Mouse (Mus musculus): ENCODE measurements at regions not wholly inside any gene's neighbourhood (a gene's known extent, or its start where the extent isn't known, plus 50 kb on each side); places are given as distances from the start of the nearest gene placed in this dataset.

- H3K27me3 ChIP-seq = no peaks in the 10 kb centered on the region
- no peak; the same call in 1 of the 2 replicates for ATAC-seq (ENCODE audit: borderline replicate concordance, extremely low read depth, low FRiP score, low TSS enrichment)
- no peaks in the 10 kb centered on the region for H3K36me3 ChIP-seq
- no peak overlapping the region for H3K4me3 ChIP-seq
- no peaks in the 10 kb centered on the region for H3K4me1 ChIP-seq
- WGBS = 38% methylated on average over 10 of the region's 10 CpGs
- no peak overlapping the region for H3K9ac ChIP-seq
- no peak overlapping the region for H3K27ac ChIP-seq
- no peak overlapping the region for H3K4me2 ChIP-seq
- no peaks in the 10 kb centered on the region for H3K9me3 ChIP-seq
These were observed 85.1 kb upstream of the Arrdc4 start for GRCm38 (mm10) chr7:68833977-68834791.

DNA sequence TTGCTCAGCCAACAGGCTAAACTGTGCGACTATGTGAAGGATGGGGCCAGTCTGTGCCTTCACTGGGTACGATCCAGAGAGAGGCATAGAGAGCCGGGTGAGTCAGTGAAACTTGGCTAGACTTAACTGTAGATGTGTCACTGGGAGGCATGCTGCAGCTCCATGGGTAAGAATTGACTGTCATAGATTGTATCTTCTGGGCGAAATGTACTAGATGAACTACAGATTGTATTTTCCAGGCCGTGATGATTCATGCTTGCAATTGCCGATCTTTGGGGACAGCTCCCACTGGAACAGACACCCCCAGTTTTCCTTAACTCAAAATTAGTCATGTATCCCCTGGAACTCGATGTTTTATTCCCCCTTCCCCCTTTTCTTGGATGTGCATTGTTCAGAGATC is 84.5 kb upstream of the Arrdc4 start:
- 81% methylated on average over 7 of the region's 7 CpGs for WGBS
- Histone ChIP-seq H3K9ac (no peak overlapping the region), H3K4me1 (no peaks in the 10 kb centered on the region), H3K27me3 (no peaks in the 10 kb centered on the region), H3K4me2 (no peak overlapping the region), H3K4me3 (no peak overlapping the region), H3K27ac (no peak overlapping the region), H3K36me3 (no peaks in the 10 kb centered on the region), H3K9me3 (no peaks in the 10 kb centered on the region)
- ATAC-seq (ENCODE audit: borderline replicate concordance, extremely low read depth, low FRiP score, low TSS enrichment) = no peak

- H3K27ac ChIP-seq = no peak overlapping the region
These were observed 80.8 kb upstream of the Arrdc4 start for GRCm38 (mm10) chr7:68829861-68830260.

DNA sequence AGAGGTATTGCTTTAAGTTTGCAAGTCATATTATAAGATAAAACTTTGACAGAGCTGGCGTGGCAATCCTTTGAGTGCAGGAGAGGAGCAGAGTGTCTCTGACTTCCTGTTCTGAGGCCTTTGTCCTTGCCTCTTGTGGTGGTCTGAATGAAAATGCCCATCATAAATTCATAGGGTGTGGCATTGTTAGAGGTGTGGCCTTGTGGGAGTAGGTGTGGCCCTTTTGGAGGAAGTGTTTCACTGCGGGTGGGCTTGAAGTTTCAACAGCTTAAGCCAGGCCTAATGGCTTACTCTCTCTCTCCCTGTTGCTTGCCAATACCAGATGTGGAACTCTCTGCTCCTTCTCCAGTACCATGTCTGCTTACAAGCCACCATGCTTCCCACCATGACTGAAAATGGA is 75.4 kb upstream of the Arrdc4 start:
- no peaks in the 10 kb centered on the region for H3K27me3 ChIP-seq
- H3K9me3 ChIP-seq = no peaks in the 10 kb centered on the region
- ATAC-seq (ENCODE audit: borderline replicate concordance, extremely low read depth, low FRiP score, low TSS enrichment) = no peak
- 71% methylated on average over 2 of the region's 2 CpGs for WGBS
- H3K27ac ChIP-seq = no peak overlapping the region
- no peak overlapping the region for H3K9ac ChIP-seq
- no peaks in the 10 kb centered on the region for H3K36me3 ChIP-seq
- H3K4me2 ChIP-seq = no peak overlapping the region
- no peaks in the 10 kb centered on the region for H3K4me1 ChIP-seq
- H3K4me3 ChIP-seq = no peak overlapping the region

More at GRCm38 (mm10) chr7:68829861-68830260, 80.8 kb upstream of the Arrdc4 start:
- H3K4me2 ChIP-seq = no peak overlapping the region
- no peaks in the 10 kb centered on the region for H3K4me1 ChIP-seq
- WGBS = 14% methylated on average over 8 of the region's 8 CpGs
- H3K9me3 ChIP-seq = no peaks in the 10 kb centered on the region
- H3K36me3 ChIP-seq = no peaks in the 10 kb centered on the region
- ATAC-seq (ENCODE audit: borderline replicate concordance, extremely low read depth, low FRiP score, low TSS enrichment) = peak; percentile 19; the same call in 1 of the 2 replicates
- H3K4me3 ChIP-seq = no peak overlapping the region
- H3K9ac ChIP-seq = no peak overlapping the region
- no peaks in the 10 kb centered on the region for H3K27me3 ChIP-seq

DNA sequence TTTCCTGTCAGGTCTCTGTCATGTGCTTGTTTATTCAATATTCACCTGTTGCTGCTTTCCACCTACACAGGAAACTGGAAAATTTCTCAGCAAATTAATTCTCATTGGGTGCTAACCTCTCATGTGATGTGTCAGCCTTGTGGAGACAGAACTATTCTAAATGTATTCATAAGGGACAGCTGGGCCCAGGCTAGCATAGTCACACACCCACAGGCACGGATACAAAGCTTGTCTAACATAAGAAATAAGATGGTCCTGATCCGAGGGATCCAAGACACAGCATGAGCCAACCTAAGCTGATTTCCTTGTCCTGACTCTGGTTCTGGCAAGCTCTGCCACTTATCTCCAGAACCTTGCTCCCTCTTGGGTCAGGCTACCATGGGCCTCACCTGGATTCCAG is 74.6 kb upstream of the Arrdc4 start:
- no peaks in the 10 kb centered on the region for H3K9me3 ChIP-seq
- H3K4me3 ChIP-seq = no peak overlapping the region
- H3K36me3 ChIP-seq = no peaks in the 10 kb centered on the region
- no peak for ATAC-seq (ENCODE audit: borderline replicate concordance, extremely low read depth, low FRiP score, low TSS enrichment)
- H3K27ac ChIP-seq = no peak overlapping the region
- H3K4me2 ChIP-seq = no peak overlapping the region
- H3K9ac ChIP-seq = no peak overlapping the region
- H3K27me3 ChIP-seq = no peaks in the 10 kb centered on the region
- WGBS = 63% methylated on average over 2 of the region's 2 CpGs
- no peaks in the 10 kb centered on the region for H3K4me1 ChIP-seq

GRCm38 (mm10) chr7:68823189-68823588 is 74.1 kb upstream of the Arrdc4 start:
- H3K9ac ChIP-seq = no peak overlapping the region
- 4% methylated on average over 7 of the region's 7 CpGs for WGBS
- no peak for ATAC-seq (ENCODE audit: borderline replicate concordance, extremely low read depth, low FRiP score, low TSS enrichment)
- H3K9me3 ChIP-seq = no peaks in the 10 kb centered on the region
- no peaks in the 10 kb centered on the region for H3K27me3 ChIP-seq
- H3K4me2 ChIP-seq = no peak overlapping the region
- H3K4me1 ChIP-seq = no peaks in the 10 kb centered on the region
- no peak overlapping the region for H3K27ac ChIP-seq
- no peaks in the 10 kb centered on the region for H3K36me3 ChIP-seq
- no peak overlapping the region for H3K4me3 ChIP-seq

- 54% methylated on average over 15 of the region's 15 CpGs for WGBS
These were observed 66.0 kb upstream of the Arrdc4 start for GRCm38 (mm10) chr7:68814823-68815666.

DNA sequence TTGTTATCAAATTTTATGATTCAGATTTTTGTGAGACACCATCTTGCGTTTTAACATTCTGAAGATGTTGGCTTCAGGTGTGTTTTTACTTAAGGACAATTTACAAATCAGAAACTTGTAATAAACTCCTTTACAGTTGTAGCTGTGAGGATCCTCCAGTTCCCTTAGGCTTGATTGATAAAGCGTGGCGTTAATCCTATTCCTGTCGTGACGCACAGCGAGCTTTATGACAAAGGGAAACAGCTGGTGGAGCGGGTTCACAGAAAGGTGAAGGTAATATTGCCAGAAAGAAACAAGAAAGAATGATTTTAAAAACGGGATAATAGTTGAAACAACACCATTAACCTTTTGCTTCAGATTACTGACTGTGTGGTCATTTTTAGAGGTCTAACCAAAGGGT is 60.7 kb upstream of the Arrdc4 start:
- H3K9ac ChIP-seq = no peak overlapping the region
- H3K4me2 ChIP-seq = no peak overlapping the region
- no peak overlapping the region for H3K27ac ChIP-seq
- H3K4me1 ChIP-seq = no peaks in the 10 kb centered on the region
- no peak overlapping the region for H3K4me3 ChIP-seq
- WGBS = 41% methylated on average over 8 of the region's 8 CpGs
- no peak for ATAC-seq (ENCODE audit: borderline replicate concordance, extremely low read depth, low FRiP score, low TSS enrichment)
- H3K27me3 ChIP-seq = no peaks in the 10 kb centered on the region
- H3K36me3 ChIP-seq = no peaks in the 10 kb centered on the region
- no peaks in the 10 kb centered on the region for H3K9me3 ChIP-seq

More at GRCm38 (mm10) chr7:68814823-68815666, 66.0 kb upstream of the Arrdc4 start:
- Histone ChIP-seq H3K27me3 (no peaks in the 10 kb centered on the region), H3K36me3 (no peaks in the 10 kb centered on the region), H3K9me3 (no peaks in the 10 kb centered on the region), H3K27ac (no peak overlapping the region), H3K4me3 (no peak overlapping the region), H3K4me1 (no peaks in the 10 kb centered on the region), H3K4me2 (no peak overlapping the region), H3K9ac (no peak overlapping the region)
- no peak for ATAC-seq (ENCODE audit: borderline replicate concordance, extremely low read depth, low FRiP score, low TSS enrichment)
